Mouse (Mus musculus): Measurements from ENCODE around the gene Colgalt1.
A peak's percentile ranks its signal among the peaks of the same experiment; 100 is the strongest.

DNA sequence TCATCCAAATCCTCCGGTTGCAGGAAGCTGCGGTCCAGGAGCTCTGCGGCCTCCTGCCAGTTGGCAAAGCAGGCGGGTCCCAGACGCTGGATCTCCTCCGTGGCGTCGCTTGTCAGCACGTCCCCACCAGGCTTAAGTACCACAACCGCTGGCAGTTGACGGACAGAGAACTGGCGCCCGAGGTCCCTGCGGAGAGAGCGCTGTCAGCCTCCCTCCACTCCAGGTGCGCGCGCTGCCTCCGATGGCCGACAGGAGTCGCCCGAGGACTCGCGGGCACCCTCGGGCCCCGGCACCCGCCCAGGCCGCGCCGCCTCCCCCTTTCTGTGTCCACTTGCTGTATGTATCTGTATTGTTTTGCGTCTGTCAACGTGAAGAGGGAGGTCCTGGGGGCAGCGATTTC is 48.0 kb upstream of the Colgalt1 start:
- TF ChIP-seq POLR2A (IDR thresholded peaks at IDR 0.05; ENCODE audit: low read depth, low read length) (no peak), CTCF (IDR thresholded peaks at IDR 0.05; ENCODE audit: extremely low read depth, insufficient read length, insufficient replicate concordance, low read depth, low read length) (peak; percentile 74)

Data from small intestine, adult 2 months (tissue).